Mouse (Mus musculus): ENCODE measurements around the gene Nos1ap. TPM values are rescaled to one million over a fixed set of nuclear protein-coding genes. Genes with fewer than 3 reads are reported as not detected.

Nos1ap gene
- polyA plus RNA-seq, 1 experiment: 2.3 TPM

DNA sequence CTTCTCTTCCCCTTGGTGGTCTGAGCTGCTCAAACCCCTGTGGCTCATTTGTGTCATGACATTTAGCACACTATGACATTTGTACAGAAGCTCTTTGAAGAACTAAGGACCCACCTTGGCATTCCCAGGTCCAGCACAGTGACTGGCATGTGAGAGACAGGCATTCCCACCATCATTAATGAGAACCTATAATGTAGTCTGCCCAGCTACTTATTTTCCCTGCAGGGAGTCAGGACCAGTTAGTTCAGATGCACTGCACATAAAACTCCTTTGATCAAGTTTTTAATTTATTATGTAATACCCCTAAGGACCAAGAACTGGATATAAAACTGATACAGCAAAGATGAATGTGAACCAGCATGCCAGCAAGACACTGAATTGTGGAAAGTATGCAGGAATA, 238.6 kb downstream of the Nos1ap start:
- Histone ChIP-seq H3K27ac (replicated peaks; ENCODE audit: low read depth, low read length) (no peak overlapping the region), H3K4me3 (ENCODE audit: insufficient read depth, low read depth, low read length) (no peak overlapping the region), H3K4me1 (ENCODE audit: control insufficient read depth, insufficient read depth, insufficient read length, low read length) (no peaks in the 10 kb centered on the region)

DNA sequence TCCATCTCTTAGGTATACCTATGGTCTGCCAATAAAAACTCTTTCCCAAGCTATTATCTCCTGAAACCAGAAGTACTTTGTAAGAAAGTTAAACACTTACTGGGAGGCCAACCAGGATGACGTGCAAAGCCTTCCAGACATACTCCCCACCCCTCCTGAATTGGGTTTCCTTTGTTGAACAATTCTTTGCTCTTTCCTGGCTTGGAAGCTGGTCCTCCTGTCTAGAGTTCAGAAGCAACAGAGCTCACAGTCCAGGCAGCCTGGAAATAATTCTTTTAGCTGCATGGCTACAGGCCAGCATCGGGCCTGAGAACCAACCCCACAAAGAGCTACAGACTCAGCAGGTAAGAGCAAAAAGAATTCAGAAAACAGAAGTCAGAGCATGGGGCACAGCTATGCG, 243.4 kb downstream of the Nos1ap start:
- Histone ChIP-seq H3K27ac (replicated peaks; ENCODE audit: low read depth, low read length) (no peak overlapping the region), H3K4me1 (ENCODE audit: control insufficient read depth, insufficient read depth, insufficient read length, low read length) (no peaks in the 10 kb centered on the region), H3K4me3 (ENCODE audit: insufficient read depth, low read depth, low read length) (no peak overlapping the region)

DNA sequence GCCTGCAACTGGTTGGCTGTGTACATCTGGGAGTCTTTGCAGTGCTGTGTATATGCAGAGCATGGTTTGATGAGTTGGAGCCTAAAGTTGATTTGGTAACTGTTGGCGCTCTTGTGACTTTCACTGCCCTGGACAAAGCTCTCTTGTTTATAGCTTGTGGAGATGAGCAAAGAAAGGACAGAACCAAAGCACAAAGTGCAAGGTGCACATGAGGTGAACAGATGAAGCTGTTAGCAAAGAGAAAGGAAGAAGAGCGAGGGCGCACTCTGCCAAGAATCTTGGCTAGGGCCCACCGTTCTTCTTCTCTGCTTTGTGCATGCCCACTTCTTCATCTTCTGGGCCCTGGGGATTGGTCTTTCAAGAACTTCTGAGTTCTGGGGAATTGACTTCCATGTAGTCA, 245.8 kb downstream of the Nos1ap start:
- no peak overlapping the region for H3K27ac ChIP-seq (replicated peaks; ENCODE audit: low read depth, low read length)
- H3K4me3 ChIP-seq (ENCODE audit: insufficient read depth, low read depth, low read length): no peak overlapping the region
- H3K4me1 ChIP-seq (ENCODE audit: control insufficient read depth, insufficient read depth, insufficient read length, low read length): no peaks in the 10 kb centered on the region

DNA sequence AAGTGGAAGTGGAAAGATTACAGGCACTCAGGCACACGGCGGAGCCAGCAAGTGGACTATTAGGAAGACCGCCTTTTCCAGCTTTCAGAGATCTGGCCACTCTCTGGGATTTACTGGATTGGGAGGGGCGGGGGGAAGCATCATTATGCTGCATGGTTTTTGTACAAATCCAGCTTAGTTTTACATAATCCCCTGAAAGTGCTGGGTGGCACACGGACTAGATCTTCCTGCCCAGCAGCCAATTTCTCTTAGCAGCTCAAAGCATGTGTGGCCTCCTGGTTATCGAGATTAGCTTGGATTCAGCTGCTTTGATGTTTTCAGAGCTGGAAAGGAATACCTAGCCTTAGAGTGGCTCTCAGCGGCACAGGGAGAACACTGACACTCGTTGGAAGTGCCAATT, 246.6 kb downstream of the Nos1ap start:
- Histone ChIP-seq H3K27ac (replicated peaks; ENCODE audit: low read depth, low read length) (no peak overlapping the region), H3K4me3 (ENCODE audit: insufficient read depth, low read depth, low read length) (no peak overlapping the region), H3K4me1 (ENCODE audit: control insufficient read depth, insufficient read depth, insufficient read length, low read length) (no peaks in the 10 kb centered on the region)

DNA sequence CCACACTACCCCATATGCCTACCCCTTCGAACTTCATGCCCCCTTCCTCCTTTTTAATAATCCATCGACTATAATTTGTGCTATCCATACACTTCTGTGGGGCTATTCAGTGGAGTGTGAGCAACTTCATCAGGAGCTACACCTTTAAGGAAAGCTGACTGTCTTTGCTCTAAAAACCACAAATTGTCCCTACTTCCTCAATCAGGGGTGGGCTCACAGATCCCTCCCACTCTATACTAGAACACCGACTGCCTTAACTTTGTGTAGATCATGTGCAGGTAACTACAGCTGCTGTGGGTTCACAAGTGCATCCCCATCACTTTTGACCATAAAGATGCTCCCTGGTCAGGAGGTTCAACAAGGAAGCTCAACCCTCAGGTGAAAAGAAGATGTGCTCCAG, 249.7 kb downstream of the Nos1ap start:
- Histone ChIP-seq H3K4me1 (ENCODE audit: control insufficient read depth, insufficient read depth, insufficient read length, low read length) (no peaks in the 10 kb centered on the region), H3K27ac (replicated peaks; ENCODE audit: low read depth, low read length) (no peak overlapping the region), H3K4me3 (ENCODE audit: insufficient read depth, low read depth, low read length) (no peak overlapping the region)

DNA sequence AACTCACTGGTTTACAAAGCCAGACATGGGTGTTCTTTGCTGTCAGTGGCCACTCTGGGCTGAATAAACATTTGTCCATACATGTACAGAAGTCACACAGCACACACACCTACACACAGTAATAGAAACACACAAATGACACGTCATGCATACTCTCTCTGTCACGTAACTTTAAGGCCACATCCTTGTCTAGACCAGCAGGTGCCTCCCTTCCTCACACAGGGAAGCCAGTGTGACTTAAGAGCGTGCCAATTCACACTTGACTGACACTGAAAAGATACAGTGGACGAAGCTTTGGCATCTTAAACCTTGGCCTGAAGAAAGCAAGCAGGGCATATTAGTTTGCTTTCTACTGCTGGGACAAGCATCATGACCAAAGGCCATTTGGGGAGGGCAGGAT, 256.9 kb downstream of the Nos1ap start:
- Histone ChIP-seq H3K4me1 (ENCODE audit: control insufficient read depth, insufficient read depth, insufficient read length, low read length) (no peaks in the 10 kb centered on the region), H3K27ac (replicated peaks; ENCODE audit: low read depth, low read length) (no peak overlapping the region), H3K4me3 (ENCODE audit: insufficient read depth, low read depth, low read length) (no peak overlapping the region)

DNA sequence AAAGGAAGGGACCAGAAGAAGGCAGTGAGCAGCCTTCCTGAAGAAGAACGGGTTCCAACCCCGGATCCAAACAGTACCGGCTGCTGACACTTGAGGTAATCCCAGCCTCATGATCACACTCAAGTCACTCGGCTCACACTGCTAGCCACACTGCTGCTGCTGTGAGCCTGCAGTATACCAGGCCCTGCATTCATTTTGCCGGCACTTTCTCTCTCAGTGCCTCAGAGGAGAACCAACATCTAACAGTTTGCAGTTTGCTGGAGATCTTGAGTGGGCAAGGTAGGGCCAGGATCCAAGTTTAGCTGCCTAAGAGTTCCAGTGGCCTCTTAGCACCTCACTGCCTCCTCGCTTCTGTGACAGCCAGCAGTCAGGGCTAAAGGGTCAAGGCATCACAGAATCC, 257.7 kb downstream of the Nos1ap start:
- no peak overlapping the region for H3K4me3 ChIP-seq (ENCODE audit: insufficient read depth, low read depth, low read length)
- H3K27ac ChIP-seq (replicated peaks; ENCODE audit: low read depth, low read length): no peak overlapping the region
- H3K4me1 ChIP-seq (ENCODE audit: control insufficient read depth, insufficient read depth, insufficient read length, low read length): no peaks in the 10 kb centered on the region

DNA sequence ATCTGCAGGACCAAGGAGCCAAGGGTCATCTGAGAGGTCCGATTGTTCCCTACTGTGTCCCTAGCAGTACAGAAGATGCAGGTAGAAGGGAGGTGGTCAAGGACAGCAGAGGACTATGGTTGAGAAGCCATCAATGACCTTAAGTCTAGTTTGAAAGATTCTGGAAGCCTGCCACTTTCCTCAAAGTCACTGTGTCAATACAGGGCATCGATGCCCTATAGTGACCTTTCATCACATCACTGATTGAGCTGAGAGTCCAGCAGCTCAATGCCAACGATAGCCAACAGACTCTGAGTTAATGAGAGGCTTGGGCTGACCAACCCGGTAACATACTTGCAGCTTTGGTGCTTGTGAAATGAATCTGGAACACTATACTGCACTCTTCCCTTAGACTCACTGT, 264.4 kb downstream of the Nos1ap start:
- no peak overlapping the region for H3K4me3 ChIP-seq (ENCODE audit: insufficient read depth, low read depth, low read length)
- H3K4me1 ChIP-seq (ENCODE audit: control insufficient read depth, insufficient read depth, insufficient read length, low read length): no peaks in the 10 kb centered on the region
- no peak overlapping the region for H3K27ac ChIP-seq (replicated peaks; ENCODE audit: low read depth, low read length)

DNA sequence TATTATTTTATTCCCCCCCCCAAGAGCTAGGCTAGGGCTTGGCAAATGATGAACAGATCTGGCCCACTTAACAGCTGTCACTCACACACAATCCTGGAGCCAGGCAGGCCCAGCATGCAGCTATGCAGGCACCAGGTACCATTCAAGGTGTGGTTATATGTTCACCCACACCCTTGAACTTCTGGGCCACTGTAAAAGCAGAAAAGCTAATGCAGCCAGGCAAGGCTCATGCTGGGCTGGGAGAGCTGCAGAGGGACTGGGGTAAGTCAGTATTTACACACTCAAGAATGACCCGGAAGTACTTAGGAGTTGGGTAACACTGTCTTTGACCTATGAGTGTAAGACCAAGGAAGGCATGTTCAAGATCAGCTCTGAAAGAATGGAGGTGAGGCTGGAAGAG, 265.3 kb downstream of the Nos1ap start:
- H3K27ac ChIP-seq (replicated peaks; ENCODE audit: low read depth, low read length): no peak overlapping the region
- no peak overlapping the region for H3K4me3 ChIP-seq (ENCODE audit: insufficient read depth, low read depth, low read length)
- no peaks in the 10 kb centered on the region for H3K4me1 ChIP-seq (ENCODE audit: control insufficient read depth, insufficient read depth, insufficient read length, low read length)

DNA sequence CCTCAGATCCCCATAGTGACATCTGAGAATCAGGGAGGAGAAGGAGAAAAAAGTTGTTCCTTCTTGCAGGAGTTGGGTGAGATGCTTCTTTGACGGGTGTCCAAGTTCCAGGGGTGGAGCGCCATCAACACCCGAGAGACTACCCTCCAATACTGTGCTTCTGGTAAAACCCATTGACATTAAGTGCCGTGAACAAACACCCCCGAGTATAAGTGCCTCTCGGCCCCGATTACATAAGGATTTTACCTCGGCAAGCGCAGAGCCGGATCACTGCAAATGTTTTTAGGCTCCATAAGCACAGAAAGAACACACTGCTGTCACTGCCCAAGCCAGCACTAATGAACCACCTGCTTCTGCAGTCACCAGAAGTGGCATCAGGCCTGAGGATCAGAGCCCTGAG, 266.7 kb downstream of the Nos1ap start:
- Histone ChIP-seq H3K4me1 (ENCODE audit: control insufficient read depth, insufficient read depth, insufficient read length, low read length) (no peaks in the 10 kb centered on the region), H3K27ac (replicated peaks; ENCODE audit: low read depth, low read length) (no peak overlapping the region), H3K4me3 (ENCODE audit: insufficient read depth, low read depth, low read length) (no peak overlapping the region)

DNA sequence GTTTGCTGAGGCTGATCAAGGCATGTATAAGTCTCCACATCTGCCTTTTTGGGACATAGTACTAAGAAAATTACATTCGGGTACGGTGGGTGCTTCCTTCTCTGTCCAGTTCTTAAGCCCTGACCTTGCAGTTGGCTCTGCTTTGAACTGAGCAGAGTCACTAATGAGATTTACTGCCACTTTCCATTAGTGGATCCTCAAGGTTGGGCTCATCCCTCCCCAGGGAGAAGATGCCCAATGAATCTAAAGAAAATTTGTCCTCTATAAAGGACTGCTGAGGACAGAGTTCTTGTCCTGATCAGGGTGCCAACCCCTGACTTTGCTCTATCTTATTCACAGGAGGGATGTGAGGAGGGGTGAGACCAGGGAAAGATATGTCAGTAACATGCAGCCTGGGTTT, 267.6 kb downstream of the Nos1ap start:
- no peak overlapping the region for H3K4me3 ChIP-seq (ENCODE audit: insufficient read depth, low read depth, low read length)
- no peak overlapping the region for H3K27ac ChIP-seq (replicated peaks; ENCODE audit: low read depth, low read length)
- no peaks in the 10 kb centered on the region for H3K4me1 ChIP-seq (ENCODE audit: control insufficient read depth, insufficient read depth, insufficient read length, low read length)

DNA sequence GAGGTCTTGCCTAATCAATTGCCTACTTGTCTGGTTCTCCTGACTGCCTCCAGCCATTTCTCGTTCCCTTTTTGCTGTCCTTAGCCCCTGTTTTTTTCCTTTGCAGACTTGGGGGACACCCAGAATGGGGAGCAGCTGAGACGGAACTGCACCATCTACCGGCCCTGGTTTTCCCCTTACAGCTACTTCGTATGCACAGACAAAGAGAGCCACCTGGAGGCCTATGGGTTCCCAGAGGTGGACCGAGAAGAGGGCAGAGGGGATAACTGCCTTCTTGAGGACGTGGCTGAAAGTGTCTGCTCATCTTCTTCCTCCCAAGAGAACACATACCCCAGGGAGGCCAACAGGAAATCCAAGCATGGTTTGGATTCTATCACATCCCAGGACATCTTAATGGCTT, 278.2 kb downstream of the Nos1ap start:
- Histone ChIP-seq H3K27ac (replicated peaks; ENCODE audit: low read depth, low read length) (no peak overlapping the region), H3K4me3 (ENCODE audit: insufficient read depth, low read depth, low read length) (no peak overlapping the region), H3K4me1 (ENCODE audit: control insufficient read depth, insufficient read depth, insufficient read length, low read length) (no peaks in the 10 kb centered on the region)

DNA sequence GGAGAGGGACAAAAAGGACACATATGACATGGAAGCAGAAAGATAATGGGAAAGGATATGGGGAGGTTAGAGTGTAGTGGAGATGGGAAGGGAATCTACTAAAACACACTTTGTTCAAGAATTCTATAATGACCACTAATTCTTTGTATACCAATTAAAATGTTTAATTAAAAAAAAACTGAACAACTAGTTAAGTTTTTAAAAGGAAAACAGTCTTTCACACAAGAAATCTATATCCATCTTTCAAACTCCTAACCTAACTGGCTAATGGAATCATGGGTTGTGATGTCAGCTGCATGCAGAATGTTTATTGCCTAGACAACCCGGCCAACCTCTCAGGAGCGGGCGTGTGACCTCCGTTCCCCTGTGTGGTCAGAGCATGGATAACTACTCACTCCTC, 281.2 kb downstream of the Nos1ap start, which contains the start of gene Spata46:
Gene Spata46, plus strand, starts transcription at position 301 of the 400 bp plus-strand sequence.
- no peak within 1 kb of the TSS for H3K4me3 ChIP-seq (ENCODE audit: insufficient read depth, low read depth, low read length)
- H3K4me1 ChIP-seq (ENCODE audit: control insufficient read depth, insufficient read depth, insufficient read length, low read length): no peaks in the 10 kb centered on the region
- H3K27ac ChIP-seq (replicated peaks; ENCODE audit: low read depth, low read length): no peak within 1 kb of the TSS

DNA sequence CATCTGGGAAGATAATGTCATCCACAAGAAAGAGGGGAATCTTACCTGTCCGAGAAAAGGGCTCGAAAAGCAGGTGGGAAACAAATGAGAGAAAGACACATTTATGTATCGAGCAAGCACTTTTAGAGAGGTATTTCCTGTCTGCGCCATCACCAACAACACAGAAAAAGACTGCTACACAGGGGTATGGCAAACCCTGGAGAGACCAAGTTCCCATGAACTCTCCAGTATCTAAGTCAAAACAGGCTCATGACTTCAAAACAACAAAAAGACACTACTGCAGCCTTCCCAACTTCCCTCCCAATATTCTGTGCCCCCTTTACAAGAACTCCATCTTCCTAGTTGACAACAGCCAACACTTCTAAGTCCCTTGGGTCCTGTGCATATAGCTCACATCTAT, 283.4 kb downstream of the Nos1ap start, which contains the start of gene Gm7694:
Gene Gm7694, minus strand, starts transcription at position 101 of the 400 bp plus-strand sequence.
- H3K4me1 ChIP-seq (ENCODE audit: control insufficient read depth, insufficient read depth, insufficient read length, low read length): no peaks in the 10 kb centered on the region
- no peak within 1 kb of the TSS for H3K4me3 ChIP-seq (ENCODE audit: insufficient read depth, low read depth, low read length)
- H3K27ac ChIP-seq (replicated peaks; ENCODE audit: low read depth, low read length): no peak within 1 kb of the TSS

DNA sequence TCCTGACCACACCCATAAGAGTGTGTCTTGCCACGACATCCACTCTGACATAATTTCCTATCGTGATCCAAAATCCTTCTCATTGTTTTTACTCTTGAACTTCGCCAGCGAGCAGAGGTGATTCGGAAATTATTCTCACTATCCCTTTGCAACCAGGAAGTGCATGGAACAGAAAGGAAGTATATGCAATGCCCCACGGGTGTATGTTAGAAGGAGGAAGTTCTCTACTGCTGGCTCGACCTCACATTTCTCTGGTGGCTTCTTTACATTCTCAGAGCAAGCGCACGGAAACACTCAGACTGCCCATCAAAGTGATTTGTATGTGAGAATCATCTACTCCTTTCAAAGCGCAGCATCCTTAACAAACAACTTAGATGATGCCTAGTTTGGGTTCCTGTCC, 284.7 kb downstream of the Nos1ap start:
- H3K4me3 ChIP-seq (ENCODE audit: insufficient read depth, low read depth, low read length): no peak overlapping the region
- H3K4me1 ChIP-seq (ENCODE audit: control insufficient read depth, insufficient read depth, insufficient read length, low read length): no peaks in the 10 kb centered on the region
- no peak overlapping the region for H3K27ac ChIP-seq (replicated peaks; ENCODE audit: low read depth, low read length)

DNA sequence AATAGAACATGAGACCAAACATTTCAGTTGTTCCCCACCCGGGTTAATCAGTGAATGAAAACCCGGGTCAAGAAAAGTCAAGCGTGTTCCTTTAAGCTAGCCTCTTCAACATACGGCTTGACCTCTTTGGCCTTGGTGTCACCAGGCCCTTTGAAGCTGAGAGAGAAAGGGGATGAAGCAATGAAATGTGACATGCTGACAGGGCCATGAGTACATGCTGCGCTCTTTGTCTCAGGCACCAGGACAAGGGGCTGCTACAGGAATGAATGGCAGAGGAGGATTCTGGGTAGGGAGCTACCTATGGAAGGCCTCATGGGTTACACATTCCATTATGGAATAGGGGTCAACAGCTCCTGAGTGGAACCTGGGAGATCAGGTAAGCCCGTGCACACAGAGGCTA, 286.6 kb downstream of the Nos1ap start:
- H3K4me1 ChIP-seq (ENCODE audit: control insufficient read depth, insufficient read depth, insufficient read length, low read length): no peaks in the 10 kb centered on the region
- H3K4me3 ChIP-seq (ENCODE audit: insufficient read depth, low read depth, low read length): no peak overlapping the region
- H3K27ac ChIP-seq (replicated peaks; ENCODE audit: low read depth, low read length): no peak overlapping the region

DNA sequence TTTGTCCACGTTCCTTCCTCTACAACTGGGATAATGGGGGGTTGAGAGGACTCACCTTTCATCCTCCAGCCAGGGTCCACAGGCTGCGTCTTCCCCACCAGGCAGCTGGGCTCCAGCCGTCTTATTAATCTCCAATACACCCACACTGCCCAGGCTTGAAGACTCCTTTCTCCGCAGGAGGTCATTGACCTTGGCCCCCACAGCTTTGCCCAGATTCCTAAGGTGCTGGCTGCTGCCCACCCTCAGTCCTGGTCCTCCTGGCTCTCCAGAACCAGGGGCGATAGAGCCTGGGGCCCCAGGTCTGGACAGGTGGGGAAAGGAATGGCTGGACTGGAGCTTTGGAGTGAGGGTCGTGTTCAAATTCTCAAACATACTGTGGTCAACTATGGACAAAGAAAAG, 287.2 kb downstream of the Nos1ap start:
- Histone ChIP-seq H3K27ac (replicated peaks; ENCODE audit: low read depth, low read length) (no peak overlapping the region), H3K4me3 (ENCODE audit: insufficient read depth, low read depth, low read length) (no peak overlapping the region), H3K4me1 (ENCODE audit: control insufficient read depth, insufficient read depth, insufficient read length, low read length) (no peaks in the 10 kb centered on the region)

All from brown adipose tissue, adult 24 weeks (tissue).